Mouse (Mus musculus) spleen, adult 2 months (tissue): ENCODE data around the gene L3mbtl4.

Source experiments
- CTCF ChIP-seq: fragments of 200-500 bp; IDR thresholded peaks from 2 replicates; pipeline ENCODE4 v1.5.1; 2011; ENCODE audit warnings: mild to moderate bottlenecking, inconsistent platforms; ENCODE audit not compliant: insufficient read depth, insufficient read length, insufficient replicate concordance; ENCODE audit errors: extremely low read depth
- POLR2A ChIP-seq: fragments of 200-500 bp; IDR thresholded peaks from 2 replicates; pipeline ENCODE4 v1.6.1; 2011; ENCODE audit warnings: low read depth, low read length, inconsistent platforms

- TF ChIP-seq CTCF (no peak), POLR2A (no peak)
Measured at GRCm38 (mm10) chr17:68338917-68339553, 65.4 kb downstream of the L3mbtl4 start.
